Mouse (Mus musculus) kidney, adult 2 months (tissue): ENCODE results near the gene Ccdc51.

Experiments
- CTCF ChIP-seq: fragments of 200-500 bp; conservative IDR thresholded peaks from 2 replicates; pipeline ENCODE4 v1.5.1; 2011; ENCODE audit warnings: low read depth, mild to moderate bottlenecking, control low read depth, low read length, moderate library complexity, mixed read lengths; ENCODE audit not compliant: insufficient read depth, insufficient read length
- POLR2A ChIP-seq: fragments of 200-500 bp; IDR thresholded peaks from one replicate; pipeline ENCODE4 v1.6.1; 2011; ENCODE audit warnings: low read depth, low read length, control low read depth

- TF ChIP-seq CTCF (no peak), POLR2A (no peak)
Measured at GRCm38 (mm10) chr9:109040906-109041305, 41.4 kb upstream of the Ccdc51 start.
